Mouse (Mus musculus) brown adipose tissue, adult 24 weeks (tissue): ENCODE data around the gene Nms. TPM values are rescaled to one million over a fixed set of nuclear protein-coding genes. Genes with fewer than 3 reads are reported as not detected.

ENCODE experiments used
- H3K27ac ChIP-seq: fragments of 200-500 bp; replicated peaks from 2 replicates; pipeline ENCODE4 v1.5.1; 2012; ENCODE audit warnings: low read depth, mild to moderate bottlenecking, low read length
- H3K4me1 ChIP-seq: fragments of 200-500 bp; 2 replicates; pipeline ENCODE4 v1.6.1; 2012; ENCODE audit warnings: low read length, mixed read lengths; ENCODE audit not compliant: control insufficient read depth, insufficient read depth, insufficient read length
- H3K4me3 ChIP-seq: fragments of 200-500 bp; 2 replicates; pipeline ENCODE4 v1.5.1; 2012; ENCODE audit warnings: low read depth, mild to moderate bottlenecking, low read length, moderate library complexity; ENCODE audit not compliant: insufficient read depth
- polyA plus RNA-seq: library from polyadenylated mRNA; stranded (reverse); fragments of >200 nt; gene quantifications from 2 replicates; pipeline ENCODE4 v1.2.4, GENCODE M21; 2012; ENCODE audit not compliant: missing spikeins, insufficient read depth, insufficient read length

Nms gene
- polyA plus RNA-seq = not detected in 2 replicates

- no peak within 1 kb of the TSS for H3K4me3 ChIP-seq
- no peaks in the 10 kb centered on the region for H3K4me1 ChIP-seq
- H3K27ac ChIP-seq = no peak within 1 kb of the TSS
Observed at GRCm38 (mm10) chr1:38938849-38939248, at the start of gene Nms. Nms (plus strand) TSS chr1:38939149.

- H3K4me3 ChIP-seq = no peak overlapping the region
- H3K4me1 ChIP-seq = no peaks in the 10 kb centered on the region
- no peak overlapping the region for H3K27ac ChIP-seq
Observed at GRCm38 (mm10) chr1:38891444-38891843, 47.5 kb upstream of the Nms start.

- Histone ChIP-seq H3K4me3 (no peak overlapping the region), H3K27ac (no peak overlapping the region), H3K4me1 (no peaks in the 10 kb centered on the region)
Observed at GRCm38 (mm10) chr1:38893081-38893480, 45.9 kb upstream of the Nms start.

- peak within 1 kb of the TSS; percentile 48 for H3K4me3 ChIP-seq
- H3K4me1 ChIP-seq = no peaks in the 10 kb centered on the region
- H3K27ac ChIP-seq = no peak within 1 kb of the TSS
Observed at GRCm38 (mm10) chr1:38897431-38898248, 41.3 kb upstream of the Nms start, which contains the start of gene Chst10. Chst10 (minus strand) TSS chr1:38898161.

GRCm38 (mm10) chr1:38902571-38902970, 36.4 kb upstream of the Nms start:
- Histone ChIP-seq H3K4me1 (no peaks in the 10 kb centered on the region), H3K27ac (no peak overlapping the region), H3K4me3 (no peak overlapping the region)

GRCm38 (mm10) chr1:38903985-38904384, 35.0 kb upstream of the Nms start:
- Histone ChIP-seq H3K27ac (no peak overlapping the region), H3K4me3 (no peak overlapping the region), H3K4me1 (no peaks in the 10 kb centered on the region)

- Histone ChIP-seq H3K4me1 (no peaks in the 10 kb centered on the region), H3K27ac (no peak overlapping the region), H3K4me3 (no peak overlapping the region)
Observed at GRCm38 (mm10) chr1:38928996-38929395, 10.0 kb upstream of the Nms start.

- Histone ChIP-seq H3K4me1 (no peaks in the 10 kb centered on the region), H3K4me3 (no peak overlapping the region), H3K27ac (no peak overlapping the region)
Observed at GRCm38 (mm10) chr1:38929468-38929867, 9.5 kb upstream of the Nms start.

GRCm38 (mm10) chr1:38930767-38931166, 8.2 kb upstream of the Nms start:
- no peak overlapping the region for H3K27ac ChIP-seq
- H3K4me1 ChIP-seq = no peaks in the 10 kb centered on the region
- no peak overlapping the region for H3K4me3 ChIP-seq

GRCm38 (mm10) chr1:38934668-38935067, 4.3 kb upstream of the Nms start:
- Histone ChIP-seq H3K4me3 (no peak overlapping the region), H3K27ac (no peak overlapping the region), H3K4me1 (no peaks in the 10 kb centered on the region)

GRCm38 (mm10) chr1:38936780-38937179, 2.2 kb upstream of the Nms start:
- no peak overlapping the region for H3K27ac ChIP-seq
- H3K4me1 ChIP-seq = no peaks in the 10 kb centered on the region
- H3K4me3 ChIP-seq = no peak overlapping the region

- Histone ChIP-seq H3K4me1 (no peaks in the 10 kb centered on the region), H3K4me3 (no peak overlapping the region), H3K27ac (no peak overlapping the region)
Observed at GRCm38 (mm10) chr1:38939608-38940007, 659 bp downstream of the Nms start.

GRCm38 (mm10) chr1:38956457-38956856, 17.5 kb downstream of the Nms start:
- no peak overlapping the region for H3K4me3 ChIP-seq
- no peak overlapping the region for H3K27ac ChIP-seq
- no peaks in the 10 kb centered on the region for H3K4me1 ChIP-seq

GRCm38 (mm10) chr1:38969116-38969515, 30.2 kb downstream of the Nms start:
- no peaks in the 10 kb centered on the region for H3K4me1 ChIP-seq
- H3K27ac ChIP-seq = no peak overlapping the region
- no peak overlapping the region for H3K4me3 ChIP-seq

GRCm38 (mm10) chr1:38971712-38972111, 32.8 kb downstream of the Nms start:
- H3K4me1 ChIP-seq = no peaks in the 10 kb centered on the region
- H3K4me3 ChIP-seq = no peak overlapping the region
- no peak overlapping the region for H3K27ac ChIP-seq

GRCm38 (mm10) chr1:38972986-38973592, 34.1 kb downstream of the Nms start:
- Histone ChIP-seq H3K4me3 (no peak overlapping the region), H3K27ac (no peak overlapping the region), H3K4me1 (no peaks in the 10 kb centered on the region)
